Mouse (Mus musculus): ENCODE data around the gene Dnah14. TPM values are rescaled to one million over a fixed set of nuclear protein-coding genes. Genes with fewer than 3 reads are reported as not detected.

Dnah14 gene
- total RNA-seq, 2 experiments from 2014 or later = 0.22 to 0.76 TPM

DNA sequence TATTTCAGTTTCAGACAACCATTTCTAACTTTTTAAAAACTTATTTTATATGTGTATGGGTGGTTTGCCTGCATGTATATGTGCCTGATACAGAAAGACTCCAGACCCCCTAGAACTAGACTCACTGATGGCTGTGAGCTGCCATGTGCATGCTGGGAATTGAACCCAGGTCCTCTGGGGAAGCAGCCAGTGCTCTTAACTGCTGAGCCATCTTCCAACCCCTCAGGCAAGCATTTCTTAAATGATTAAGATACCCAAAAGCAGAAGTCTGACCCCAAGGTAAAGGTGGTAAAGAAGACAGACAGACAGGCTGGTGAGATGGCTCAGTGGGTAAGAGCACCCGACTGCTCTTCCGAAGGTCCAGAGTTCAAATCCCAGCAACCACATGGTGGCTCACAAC, 278.5 kb downstream of the Dnah14 start:
- DNase-seq = no peak

DNA sequence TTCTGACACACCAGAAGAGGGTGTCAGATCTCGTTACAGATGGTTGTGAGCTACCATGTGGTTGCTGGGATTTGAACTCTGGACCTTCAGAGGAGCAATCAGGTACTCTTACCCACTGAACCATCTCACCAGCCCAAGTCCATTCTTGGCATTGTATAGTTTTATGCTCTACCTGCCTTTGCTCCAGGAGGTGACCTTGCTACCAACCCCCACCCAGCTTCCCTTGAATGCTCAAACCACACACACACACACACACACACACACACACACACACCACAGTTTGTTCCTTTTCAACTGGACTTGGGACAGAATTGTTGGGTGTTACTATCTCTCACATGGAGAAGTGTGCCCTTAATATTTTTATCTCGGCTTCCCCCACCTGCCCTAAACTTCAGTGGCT, 280.0 kb downstream of the Dnah14 start:
- no peak for DNase-seq

DNA sequence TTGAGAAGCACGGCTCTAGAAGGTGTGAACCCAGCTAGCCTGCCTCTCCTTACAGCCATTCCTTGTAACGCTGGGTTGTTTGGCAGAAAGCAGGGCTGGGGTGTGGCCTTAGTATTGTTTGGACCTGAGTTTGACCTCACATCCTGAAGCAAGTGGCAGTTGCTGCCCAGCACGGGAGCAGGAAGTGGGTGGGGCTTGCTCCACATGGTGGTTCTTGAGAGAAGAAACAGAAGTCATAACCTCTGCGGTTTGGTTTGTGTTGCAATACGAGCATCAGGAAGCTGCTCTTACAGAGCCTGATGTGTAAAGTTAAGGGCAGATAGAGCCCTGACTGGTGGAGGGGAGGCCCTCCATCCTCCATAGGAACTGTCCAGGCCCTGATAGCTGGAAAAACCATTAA, 284.3 kb downstream of the Dnah14 start:
- DNase-seq = no peak

DNA sequence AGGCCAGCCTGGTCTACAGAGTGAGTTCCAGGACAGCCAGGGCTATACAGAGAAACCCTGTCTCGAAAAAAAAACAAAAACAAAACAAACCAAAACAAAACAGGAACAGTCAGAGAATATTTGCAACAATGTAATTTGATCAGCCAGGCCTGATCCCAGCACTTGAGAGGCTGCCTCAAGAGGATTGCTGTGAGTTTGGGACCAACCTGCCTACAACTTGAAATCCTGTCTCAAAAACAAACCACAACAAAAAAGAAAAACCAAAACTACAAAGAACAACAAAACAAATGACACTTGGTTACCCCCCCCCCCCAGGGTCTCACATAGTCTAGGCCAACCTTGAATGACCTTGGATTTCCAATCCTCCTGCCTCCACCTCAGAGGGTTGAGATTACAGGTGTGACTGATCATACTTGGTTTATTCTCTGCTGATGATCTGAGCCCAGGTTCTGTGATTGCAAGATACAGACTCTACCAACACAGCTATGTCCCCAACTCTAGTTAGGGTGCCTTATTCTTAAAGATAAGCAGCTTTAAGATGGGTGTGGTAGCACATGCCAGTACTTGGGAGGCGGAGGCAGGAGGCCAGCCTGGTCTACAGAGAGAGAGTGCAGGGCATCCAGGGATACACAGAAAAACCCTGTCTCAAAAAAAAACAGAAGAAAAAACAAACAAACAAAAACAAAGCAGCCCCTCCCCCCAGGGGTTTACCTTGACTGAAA, 285.0 kb downstream of the Dnah14 start:
- no peak for DNase-seq

DNA sequence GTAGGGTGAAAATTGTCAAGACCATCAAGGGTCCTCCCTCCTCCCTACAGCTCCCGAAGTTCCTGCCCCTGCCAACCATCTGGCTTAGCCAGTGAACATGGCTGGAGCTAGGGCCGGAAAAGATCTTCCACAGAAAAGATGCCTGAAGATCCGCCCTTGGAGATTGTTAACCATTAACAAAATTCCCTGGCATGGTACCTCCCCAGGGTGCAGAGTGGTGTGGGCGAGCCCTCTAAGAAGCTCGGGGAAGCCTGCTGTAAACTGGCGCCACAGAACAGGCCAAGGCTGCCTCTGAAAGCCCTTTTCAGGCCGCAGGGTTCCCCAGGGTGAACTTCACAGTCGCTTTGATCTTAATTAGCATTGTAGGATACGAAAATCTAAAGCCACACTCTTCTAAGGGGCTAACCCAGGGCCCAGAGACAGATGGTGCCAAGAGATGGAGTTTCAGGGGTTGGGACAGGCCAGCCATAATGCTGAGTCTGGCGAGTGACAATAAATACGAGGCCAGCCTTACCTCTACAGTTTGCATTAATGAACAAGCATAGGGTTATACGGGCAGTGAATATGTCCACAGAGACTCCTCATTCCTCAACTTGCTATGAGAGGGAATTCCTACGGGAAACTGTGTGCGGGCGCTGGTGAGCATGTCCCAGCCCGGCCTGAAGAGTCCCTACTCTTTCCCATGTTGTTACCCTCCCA, 286.5 kb downstream of the Dnah14 start:
- no peak for DNase-seq

DNA sequence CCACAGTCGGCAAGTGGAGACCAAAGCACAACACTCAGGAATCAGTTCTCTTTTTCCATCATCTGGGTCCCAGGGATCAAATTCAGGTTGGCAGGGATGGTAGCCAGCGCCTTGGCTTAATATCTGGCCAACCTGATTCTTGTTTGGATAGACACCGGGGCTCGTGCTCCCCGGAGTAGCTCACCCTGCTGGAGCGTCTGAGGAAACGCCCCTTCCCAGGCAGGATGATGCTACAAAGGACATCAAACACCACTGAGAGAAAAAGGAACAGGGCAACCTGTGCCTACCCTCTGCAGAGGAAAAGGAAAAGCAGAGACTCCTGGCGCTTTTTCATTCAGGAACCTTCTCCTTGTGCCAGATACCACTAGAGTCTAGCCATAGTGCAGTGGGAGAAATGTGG, 287.1 kb downstream of the Dnah14 start:
- no peak for DNase-seq

Other genes starting within 250 kb of the Dnah14 start
- gene Cnih3, start 223.9 kb upstream of the Dnah14 start, total RNA-seq (2021) = 10 to 100 TPM; 53.4 to 66.8 TPM
- gene Ccdc121, start 65.1 kb upstream of the Dnah14 start, total RNA-seq (2021) = under 1 TPM; 0.20 to 0.25 TPM